ENCODE assay signal across 28 mouse cellular contexts in the genomic region with DNA sequence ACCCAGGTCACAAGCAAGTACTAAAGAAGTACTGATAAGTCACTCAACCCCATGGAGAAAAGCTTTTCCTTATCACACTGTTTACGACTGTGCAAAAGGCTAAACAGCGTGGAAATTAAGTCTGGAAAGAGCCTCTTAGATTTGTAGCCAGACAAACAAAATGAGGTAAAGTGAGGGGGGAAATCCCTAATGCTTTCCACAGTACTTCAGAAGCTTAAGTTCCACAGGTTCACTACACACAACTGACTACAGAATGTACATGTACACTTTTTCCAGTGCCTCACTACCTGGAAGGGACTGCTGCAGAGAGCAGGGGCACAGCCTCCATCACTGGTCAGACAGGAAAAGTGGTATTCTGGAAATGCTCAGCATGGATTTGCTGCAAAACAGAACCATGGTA.
A peak's percentile ranks its signal among the peaks of the same experiment; 100 is the strongest.
DNase-seq lines count a peak whose midpoint lies in the region; ATAC-seq and TF ChIP-seq lines count a peak whose summit lies in the region.
"Had no signal": no experiment of that assay in that cellular context is flagged by ENCODE, and none has a peak within 500 bp of the region (broad histone marks: within the 10 kb centered on the region; RNA-seq: fewer than 3 reads in every experiment).

No protein-coding gene starts in this region.

- no peak overlapping the region for H3K4me3 ChIP-seq in intestine, embryonic 16.5 days (ENCODE audit: low read length)
- H3K4me3 ChIP-seq in intestine, postnatal 0 days (ENCODE audit: low read depth, low read length) = no peak overlapping the region
- H3K4me3 ChIP-seq: embryonic facial prominence, embryonic 13.5 days; embryonic facial prominence, embryonic 15.5 days; erythroblast, embryonic 14.5 days; forebrain, embryonic 10.5 days; forebrain, embryonic 12.5 days had no signal

- no peak for TF ChIP-seq CTCF in intestine, postnatal 0 days (IDR thresholded peaks at IDR 0.05; ENCODE audit: low read depth)

- 0 out of 2 replicates have a peak, but pooled peaks cover 5% of the 10 kb centered on the region for H3K4me1 ChIP-seq in intestine, embryonic 16.5 days (ENCODE audit: control insufficient read depth, insufficient read depth, low read length)
- 0 out of 2 replicates have a peak, but pooled peaks cover 5% of the 10 kb centered on the region for H3K4me1 ChIP-seq in intestine, postnatal 0 days (replicated peaks; ENCODE audit: control insufficient read depth, insufficient read depth, low read length)
- H3K4me1 ChIP-seq: embryonic facial prominence, embryonic 13.5 days; embryonic facial prominence, embryonic 15.5 days; forebrain, embryonic 10.5 days; forebrain, embryonic 12.5 days had no signal

- WGBS in intestine, embryonic 16.5 days = 64% methylated on average over 2 of the region's 2 CpGs
- WGBS in intestine, postnatal 0 days = 43% methylated on average over 2 of the region's 2 CpGs

- H3K4me2 ChIP-seq in intestine, embryonic 16.5 days (ENCODE audit: low read depth, low read length) = no peak overlapping the region
- H3K4me2 ChIP-seq in intestine, postnatal 0 days (replicated peaks; ENCODE audit: low read depth) = no peak overlapping the region
- H3K4me2 ChIP-seq: embryonic facial prominence, embryonic 13.5 days; embryonic facial prominence, embryonic 15.5 days; forebrain, embryonic 12.5 days had no signal

- peak; percentile 37 for DNase-seq in CD4-positive, CD25-positive, alpha-beta regulatory T cell, adult 2 months (ENCODE audit: low read depth, low spot score)
- no peak for DNase-seq in thymus, postnatal 14 days
- DNase-seq in lung, adult 18-20 months = no peak
- DNase-seq in spleen, postnatal 36 days (ENCODE audit: low spot score in 2 of 2) = no peak
- DNase-seq: adrenal gland, adult 2 months; adrenal gland, postnatal 10 days; adrenal gland, postnatal 25 days; cerebellum, adult 11 months; cerebellum, adult 18-20 months; cerebellum, adult 8-10 months; cerebellum, adult 9-11 months; cerebellum, postnatal 14 days; cerebellum, postnatal 36 days; embryo, embryonic 11 days had no signal

- H3K36me3 ChIP-seq in intestine, embryonic 16.5 days (ENCODE audit: control insufficient read depth, insufficient read depth, low read length) = no peaks in the 10 kb centered on the region
- H3K36me3 ChIP-seq in intestine, postnatal 0 days (ENCODE audit: control insufficient read depth, insufficient read depth) = peaks cover 8% of the 10 kb centered on the region; the same call in 1 of the 2 replicates

- no peak overlapping the region for H3K27ac ChIP-seq in intestine, embryonic 16.5 days (ENCODE audit: low read length)
- H3K27ac ChIP-seq in intestine, postnatal 0 days (ENCODE audit: low read depth, low read length) = no peak overlapping the region
- H3K27ac ChIP-seq: embryonic facial prominence, embryonic 13.5 days; embryonic facial prominence, embryonic 15.5 days; forebrain, embryonic 10.5 days; forebrain, embryonic 12.5 days had no signal

- no peaks in the 10 kb centered on the region for H3K9me3 ChIP-seq in intestine, embryonic 16.5 days (ENCODE audit: control insufficient read depth, low read length)
- no peaks in the 10 kb centered on the region for H3K9me3 ChIP-seq in intestine, postnatal 0 days (ENCODE audit: control insufficient read depth)
- H3K9me3 ChIP-seq: embryonic facial prominence, embryonic 13.5 days; embryonic facial prominence, embryonic 15.5 days; forebrain, embryonic 10.5 days; forebrain, embryonic 12.5 days; G1E had no signal

- no peaks in the 10 kb centered on the region for H3K27me3 ChIP-seq in intestine, embryonic 16.5 days (replicated peaks; ENCODE audit: control insufficient read depth, insufficient read depth, low read length)
- H3K27me3 ChIP-seq in intestine, postnatal 0 days (replicated peaks; ENCODE audit: control insufficient read depth, insufficient read depth, low read length) = no peaks in the 10 kb centered on the region
- H3K27me3 ChIP-seq: CH12.LX; embryonic facial prominence, embryonic 13.5 days; embryonic facial prominence, embryonic 15.5 days; forebrain, embryonic 12.5 days; Patski had no signal

- no peak overlapping the region for H3K9ac ChIP-seq in intestine, embryonic 16.5 days (ENCODE audit: low read depth, low read length)
- no peak overlapping the region for H3K9ac ChIP-seq in intestine, postnatal 0 days (ENCODE audit: low read depth, low read length)
- H3K9ac ChIP-seq: embryonic facial prominence, embryonic 13.5 days; embryonic facial prominence, embryonic 15.5 days; forebrain, embryonic 12.5 days had no signal

- 0 out of 2 replicates have a peak, but pooled peaks have one; percentile 31 for ATAC-seq in intestine, embryonic 16.5 days
- ATAC-seq in intestine, postnatal 0 days = no peak
- ATAC-seq in activated CD4-positive, CD25-positive, alpha-beta regulatory T cell, adult 4 months = peak; percentile 38
- ATAC-seq in inflammation-experienced regulatory T-cells, adult 6 months = peak; percentile 67
- ATAC-seq: forebrain, embryonic 14.5 days; forebrain, embryonic 16.5 days; Patski had no signal
